Mouse (Mus musculus) megakaryocyte, embryonic 14.5 days (primary cell): ENCODE results near the gene Spice1.

Experiments used
- FLI1 ChIP-seq: IDR thresholded peaks from 2 replicates; pipeline ENCODE4 v1.6.1; 2012; ENCODE audit warnings: low read length, inconsistent platforms, mixed read lengths
- GATA1 ChIP-seq: IDR thresholded peaks from 3 replicates; pipeline ENCODE4 v1.6.1; 2012; ENCODE audit warnings: mixed read lengths, low read length, inconsistent platforms, borderline replicate concordance

DNA sequence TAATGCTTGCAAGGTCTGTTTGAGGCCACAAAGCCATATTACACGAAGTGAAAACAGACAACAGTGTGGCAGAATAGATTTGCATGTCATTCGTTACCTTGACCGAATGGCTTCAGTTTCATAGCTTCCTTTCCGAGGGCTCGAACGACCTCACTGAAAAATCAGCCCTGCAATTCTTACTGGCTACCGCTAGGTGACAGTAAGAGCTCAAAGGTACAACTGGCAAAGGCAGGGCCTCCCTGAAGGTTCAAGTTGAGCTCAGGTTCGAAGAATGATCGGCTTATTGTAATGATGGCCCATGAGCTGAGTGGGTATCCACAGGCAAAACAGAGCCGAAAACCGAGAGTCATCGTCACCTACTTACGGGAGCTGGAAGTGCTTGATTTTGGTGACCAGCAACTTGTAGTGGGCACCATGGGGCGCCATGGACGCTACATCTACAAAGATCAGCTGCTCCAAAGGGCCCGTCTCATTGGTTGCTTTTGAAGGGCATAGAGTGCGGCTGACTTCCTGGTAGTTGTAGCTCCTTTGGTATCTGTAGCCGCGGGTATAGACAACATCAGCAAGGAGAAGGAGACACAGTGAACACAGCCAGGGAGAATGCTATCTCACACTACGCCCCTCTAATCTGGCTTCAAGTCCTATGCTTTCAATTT, 47.4 kb upstream of the Spice1 start:
- no peak for TF ChIP-seq GATA1
- TF ChIP-seq FLI1, result no peak
